Mouse (Mus musculus) megakaryocyte progenitor cell, adult 5-6 weeks (primary cell): Measurements from ENCODE around the gene Sult4a1. TPM values are rescaled to one million over a fixed set of nuclear protein-coding genes. Genes with fewer than 3 reads are reported as not detected.

ENCODE experiments used
- ATAC-seq: replicated peaks from 2 replicates; pipeline ENCODE4 v1.8.0; 2016; ENCODE audit warnings: mild to moderate bottlenecking, moderate TSS enrichment, inconsistent platforms; ENCODE audit not compliant: poor library complexity
- total RNA-seq, 2 experiments: library from RNA; stranded (forward) in 1 of 2; stranded (reverse) in 1 of 2; fragments of 157-497, 149-512 nt in 1 of 2; fragments of 200-1000 nt in 1 of 2; gene quantifications; 2 replicates each; pipeline versions ENCODE4 v1.2.3 to v1.2.4; 2015 to 2017

Gene Sult4a1
- total RNA-seq, 2 experiments from 2014 or later, result not detected

GRCm38 (mm10) chr15:84049570-84049969 is 56.0 kb downstream of the Sult4a1 start:
- ATAC-seq, result no peak

GRCm38 (mm10) chr15:84045562-84045961 is 60.0 kb downstream of the Sult4a1 start:
- no peak for ATAC-seq

- no peak for ATAC-seq
These were observed 68.5 kb downstream of the Sult4a1 start for GRCm38 (mm10) chr15:84037067-84037466.

Other genes with a start within 250 kb of the Sult4a1 start
- not detected in 2 replicates for gene Efcab6, start 40.4 kb downstream of the Sult4a1 start, total RNA-seq (2015)
- not detected in 2 replicates for gene Efcab6, start 40.4 kb downstream of the Sult4a1 start, total RNA-seq (2017)
- not detected in 2 replicates for gene Pnpla5, start 17.4 kb upstream of the Sult4a1 start, total RNA-seq (2015)
- gene Pnpla5, start 17.4 kb upstream of the Sult4a1 start, total RNA-seq (2017), result not detected in 2 replicates
- gene Pnpla3, start 62.1 kb upstream of the Sult4a1 start, total RNA-seq (2015), result not detected in 2 replicates
- not detected in 2 replicates for gene Pnpla3, start 62.1 kb upstream of the Sult4a1 start, total RNA-seq (2017)
- gene Samm50, start 86.5 kb upstream of the Sult4a1 start, total RNA-seq (2015), result 45.1 and 56.2 TPM in 2 replicates
- gene Samm50, start 86.5 kb upstream of the Sult4a1 start, total RNA-seq (2017), result 35.6 and 42.0 TPM in 2 replicates
- gene Parvb, start 126.3 kb upstream of the Sult4a1 start, total RNA-seq (2015), result 3.8 and 4.6 TPM in 2 replicates
- 0.33 and 1.5 TPM in 2 replicates for gene Parvb, start 126.3 kb upstream of the Sult4a1 start, total RNA-seq (2017)
- gene Parvg, start 218.3 kb upstream of the Sult4a1 start, total RNA-seq (2015), result 99.4 and 106 TPM in 2 replicates
- gene Parvg, start 218.3 kb upstream of the Sult4a1 start, total RNA-seq (2017), result 246 and 253 TPM in 2 replicates